Mouse (Mus musculus) CH12.LX (cell line): ENCODE results near the gene Csf1.

Experiments used
- CTCF ChIP-seq, 2 experiments: IDR thresholded peaks in 1 of 2; conservative IDR thresholded peaks in 1 of 2; 2 replicates each; pipeline ENCODE4 v1.5.1; 2011 to 2012; ENCODE audit warnings: low read depth in 2 of 2, low read length in 2 of 2, improper control_type of control experiment in 1 of 2, inconsistent platforms in 1 of 2, mild to moderate bottlenecking in 1 of 2, moderate library complexity in 1 of 2
- RCOR1 ChIP-seq: conservative IDR thresholded peaks from 2 replicates; pipeline ENCODE4 v1.6.1; 2012; ENCODE audit warnings: low read depth, mild to moderate bottlenecking, inconsistent platforms, low read length, improper control_type of control experiment

DNA sequence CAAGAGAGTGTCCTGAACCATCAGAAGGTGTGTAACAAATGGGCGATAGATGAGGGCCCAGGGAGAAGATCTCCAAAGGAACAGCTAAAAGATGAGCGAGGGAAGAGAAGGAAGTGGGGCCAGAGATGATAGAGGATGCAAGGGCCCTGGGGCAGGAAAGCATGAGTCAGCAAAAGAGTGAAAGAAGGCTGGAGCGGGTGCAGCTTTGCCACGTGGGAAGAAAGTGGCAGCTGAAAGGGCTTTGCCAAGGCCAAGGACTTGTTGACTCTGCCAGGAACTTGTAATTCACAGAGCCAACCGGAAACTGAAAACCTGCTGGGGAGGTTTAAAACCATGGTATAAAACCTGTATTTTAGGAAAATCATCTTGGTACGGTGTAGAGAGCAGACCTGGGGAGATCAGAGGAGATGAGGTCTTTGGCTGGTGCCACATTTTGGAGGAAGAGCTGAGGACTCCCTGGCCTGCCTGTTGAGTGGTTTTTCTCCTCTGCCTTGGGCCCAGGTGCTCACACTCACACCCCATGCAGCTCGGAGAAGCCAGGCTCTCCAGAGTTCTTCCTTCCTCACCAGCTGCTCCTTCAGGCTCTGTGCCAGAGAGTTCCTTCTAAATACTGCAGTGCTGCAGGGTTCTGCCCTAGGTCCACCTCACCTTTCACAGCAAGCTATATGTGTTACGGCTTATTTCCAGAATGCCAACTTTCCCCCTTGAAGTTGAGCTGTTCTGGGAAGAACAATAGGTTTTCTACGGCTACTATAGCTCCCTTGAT, 9.3 kb downstream of the Csf1 start:
- no peak for TF ChIP-seq CTCF (conservative IDR thresholded peaks at IDR 0.05 in 1 of 2, IDR thresholded peaks at IDR 0.05 in 1 of 2; ENCODE audit: low read depth in 2 of 2, low read length in 2 of 2)
- no peak for TF ChIP-seq RCOR1
